Mouse (Mus musculus) spleen, postnatal 10 days (tissue): ENCODE data around the gene Bpifb5.
"Not testable (repeated sequence)": the region's sequence is repeated elsewhere in the genome, so short reads cannot be mapped to it uniquely, and the experiment has no call there.

Experiments used
- DNase-seq, 2 experiments: peaks; one replicate each; pipeline ENCODE4 v3.0.0; 2021 to 2022; ENCODE audit warnings: low spot score in 2 of 2

Gene Bpifb5

DNA sequence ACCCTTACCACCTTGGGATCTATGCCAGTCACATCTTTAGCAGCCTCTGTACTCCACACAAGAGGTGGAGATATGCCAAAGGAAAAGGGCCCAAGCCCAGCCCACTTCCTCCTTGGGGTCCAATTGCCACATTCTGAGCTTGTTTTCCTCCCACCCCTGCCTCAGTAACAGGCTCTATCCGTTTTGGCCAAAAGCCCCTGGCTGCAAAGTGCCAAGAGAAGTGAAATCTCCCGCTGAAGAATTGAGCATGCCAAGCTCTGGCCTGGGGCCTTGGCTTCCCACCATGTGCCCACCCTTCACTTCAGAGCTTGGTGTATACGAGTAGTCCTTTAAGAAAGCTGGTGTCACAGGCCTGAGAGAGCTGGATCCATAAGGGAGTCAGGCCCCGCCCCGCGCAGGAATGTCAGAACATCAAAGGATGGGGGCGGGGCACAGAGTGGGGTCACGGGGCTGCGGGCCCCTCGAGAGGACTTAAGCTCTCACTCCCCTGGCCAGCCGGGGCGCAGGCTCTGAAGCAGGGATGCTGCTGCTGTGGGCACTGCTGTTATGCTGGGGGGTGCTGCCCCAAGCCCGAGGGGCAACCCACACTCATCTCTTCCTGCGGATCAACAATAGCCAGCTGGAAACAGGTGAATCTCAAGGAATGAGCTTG, at the start of gene Bpifb5:
Gene Bpifb5, plus strand, starts transcription at position 478 of the 652 bp plus-strand sequence.
- DNase-seq = no peak

DNA sequence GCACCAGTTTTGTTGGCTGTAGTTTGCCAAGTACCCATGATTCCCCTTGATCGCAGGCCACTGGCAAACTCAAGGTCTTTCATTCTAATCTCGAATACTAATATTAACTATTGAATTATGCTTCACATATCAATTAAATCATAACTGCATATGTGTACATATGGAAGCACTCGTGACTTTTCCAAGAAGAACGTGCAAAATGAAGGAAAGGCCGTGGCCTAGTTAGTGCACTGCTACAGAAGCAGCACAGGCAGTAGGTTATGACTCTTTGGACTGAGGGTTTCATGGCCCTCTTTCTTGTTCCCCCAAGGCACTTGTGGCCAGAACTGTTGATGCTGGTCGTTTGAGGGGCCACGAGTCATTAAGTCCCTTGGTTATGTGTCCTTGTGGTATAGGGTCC, 41.6 kb upstream of the Bpifb5 start:
- DNase-seq = peak in 1 of 2 experiments; percentile 1

DNA sequence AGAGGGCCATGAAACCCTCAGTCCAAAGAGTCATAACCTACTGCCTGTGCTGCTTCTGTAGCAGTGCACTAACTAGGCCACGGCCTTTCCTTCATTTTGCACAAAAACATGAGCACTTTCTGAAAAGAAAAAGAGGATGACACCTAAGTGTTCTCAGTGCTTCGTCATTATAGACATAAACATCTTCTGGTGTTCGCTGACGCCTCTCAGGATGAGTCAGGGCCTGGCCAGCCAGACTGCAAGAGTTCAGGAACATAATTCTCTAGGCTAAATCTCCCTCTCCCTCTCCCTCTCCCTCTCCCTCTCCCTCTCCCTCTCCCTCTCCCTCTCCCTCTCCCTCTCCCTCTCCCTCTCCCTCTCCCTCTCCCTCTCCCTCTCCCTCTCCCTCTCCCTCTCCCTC, 40.5 kb upstream of the Bpifb5 start:
- DNase-seq = not testable (repeated sequence)

DNA sequence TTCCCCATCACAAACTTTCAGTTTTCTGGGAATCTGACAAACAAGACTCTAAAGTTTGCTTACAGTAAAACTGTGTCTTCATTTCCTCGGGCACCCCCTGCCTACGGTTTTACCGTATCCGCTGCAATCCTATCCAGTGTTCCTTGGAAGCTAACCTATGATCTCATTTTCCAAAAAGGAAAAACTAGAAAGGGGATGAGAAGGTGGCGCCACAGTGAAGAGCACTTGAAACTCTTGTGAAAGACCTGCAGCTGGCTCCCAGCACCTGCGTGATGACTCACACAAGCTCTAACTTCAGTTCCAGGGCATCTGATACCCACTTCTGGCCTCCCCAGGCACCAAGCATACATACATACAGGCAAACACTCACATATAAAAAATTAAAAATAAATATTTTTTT, 38.2 kb upstream of the Bpifb5 start:
- no peak for DNase-seq

DNA sequence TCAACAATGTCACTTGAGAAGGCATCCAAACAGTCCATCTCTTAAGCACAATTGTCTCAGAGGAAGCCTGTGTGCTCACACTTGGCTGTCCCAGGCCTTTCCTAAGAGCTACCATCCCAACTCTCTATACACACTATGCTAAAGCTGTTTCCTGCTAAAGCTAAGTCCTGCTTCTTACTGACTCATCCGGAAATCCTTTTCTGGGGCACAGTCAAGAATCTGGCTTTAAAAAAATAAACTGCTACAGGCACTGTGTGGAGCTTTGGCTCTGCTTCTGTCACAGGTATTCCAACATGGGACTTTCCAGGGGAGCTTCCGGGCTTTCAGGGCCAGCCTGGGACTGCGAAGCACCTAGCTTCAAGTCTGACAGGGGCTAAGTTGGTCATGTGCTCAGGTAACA, 37.8 kb upstream of the Bpifb5 start:
- DNase-seq = no peak

DNA sequence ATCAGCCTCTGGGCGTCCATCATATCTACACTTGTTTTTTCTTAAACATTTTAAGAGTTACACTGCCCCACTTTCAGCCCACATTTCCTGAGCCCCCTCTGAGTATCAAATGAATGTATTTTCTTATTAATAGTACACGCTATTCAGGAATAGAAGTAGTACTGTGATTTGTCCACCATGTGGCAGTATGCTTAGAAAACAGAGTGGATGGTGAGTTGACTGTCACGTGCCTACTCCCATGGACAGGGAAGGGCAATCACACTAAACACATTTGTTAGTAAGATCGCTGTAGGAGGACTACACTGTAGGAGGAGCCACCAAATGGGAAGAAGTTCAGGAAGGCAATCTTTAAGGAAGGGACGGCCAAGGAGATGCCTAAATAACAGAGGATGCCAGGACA, 36.1 kb upstream of the Bpifb5 start:
- DNase-seq = no peak

DNA sequence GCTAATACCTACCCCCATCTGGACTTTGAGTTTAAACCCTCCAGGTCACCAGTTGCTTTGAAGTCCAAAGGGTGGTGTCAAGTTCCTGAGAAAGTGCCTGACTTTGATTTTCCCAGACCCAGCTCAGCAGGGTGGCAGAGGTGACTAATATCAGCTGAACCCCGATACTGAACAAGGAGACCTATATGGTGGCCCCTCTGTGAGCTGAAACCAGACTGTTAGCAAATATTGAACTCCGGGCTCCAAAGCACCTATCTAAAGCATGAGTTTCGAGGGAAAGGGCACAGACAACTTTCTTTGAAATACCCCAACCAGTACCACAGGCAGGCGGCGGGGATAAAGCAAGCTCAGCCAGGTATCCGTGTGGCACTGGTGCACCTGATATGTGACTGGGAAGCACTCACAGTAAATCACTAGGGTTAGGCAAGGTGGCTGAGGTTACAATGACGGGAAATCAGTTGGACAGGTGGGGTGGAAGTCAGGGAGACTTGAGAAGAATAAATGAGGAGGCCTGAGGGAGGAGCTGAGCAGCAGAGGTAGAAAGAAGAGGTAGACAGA, 33.6 kb upstream of the Bpifb5 start:
- no peak for DNase-seq

DNA sequence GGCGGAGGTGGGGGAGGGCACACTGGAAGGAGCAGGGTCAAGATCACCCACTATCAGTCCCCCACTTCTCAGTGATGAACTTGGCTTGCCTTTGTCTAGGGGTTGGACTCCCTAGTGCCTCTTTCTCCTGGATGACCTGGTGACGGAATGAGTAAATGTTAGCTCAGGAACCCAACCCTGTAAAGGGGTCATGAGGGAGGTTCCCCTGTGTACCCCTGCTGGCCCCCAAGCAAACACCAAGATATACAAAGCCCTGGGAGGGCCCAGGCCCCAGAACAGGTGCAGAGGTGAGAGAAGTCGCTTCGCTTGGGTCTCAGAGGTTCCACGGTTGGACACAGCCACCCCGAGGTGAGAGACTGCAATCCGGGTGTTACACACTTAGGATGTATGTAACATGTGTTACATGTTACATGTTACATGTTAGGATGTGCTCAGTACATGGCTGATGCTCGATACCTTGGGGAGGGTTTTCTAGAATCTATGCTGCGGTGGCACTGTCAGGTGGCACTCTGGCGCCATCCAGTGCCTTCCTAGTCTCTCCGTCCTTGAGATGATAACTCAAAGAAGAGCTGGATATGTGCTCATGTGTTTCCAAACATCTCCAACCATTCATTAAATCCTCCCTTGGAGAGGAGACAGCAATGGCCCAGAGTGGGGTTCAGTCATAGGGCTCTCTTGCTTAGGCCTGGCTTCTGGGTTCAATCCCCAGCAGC, 32.8 kb upstream of the Bpifb5 start, which contains the start of gene Bpifb1:
Gene Bpifb1, plus strand, starts transcription at position 273 of the 713 bp plus-strand sequence.
- DNase-seq = no peak

DNA sequence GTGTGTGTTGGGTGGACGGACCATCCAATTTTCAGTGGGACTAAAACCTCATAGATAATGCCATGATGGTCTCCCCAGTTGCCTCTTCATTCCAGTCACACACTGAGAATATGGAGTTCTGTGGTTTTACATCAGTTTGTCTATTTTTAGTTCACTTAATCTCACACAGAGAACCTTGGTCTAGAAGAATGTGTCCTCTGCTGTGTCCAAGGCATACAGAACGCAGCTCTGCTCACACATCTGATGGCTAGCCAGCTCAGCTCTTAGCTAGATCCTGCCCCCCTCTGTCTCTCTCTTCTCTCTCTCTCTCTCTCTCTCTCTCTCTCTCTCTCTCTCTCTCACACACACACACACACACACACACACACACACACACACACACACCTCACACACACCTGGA, 31.4 kb upstream of the Bpifb5 start:
- DNase-seq = no peak

DNA sequence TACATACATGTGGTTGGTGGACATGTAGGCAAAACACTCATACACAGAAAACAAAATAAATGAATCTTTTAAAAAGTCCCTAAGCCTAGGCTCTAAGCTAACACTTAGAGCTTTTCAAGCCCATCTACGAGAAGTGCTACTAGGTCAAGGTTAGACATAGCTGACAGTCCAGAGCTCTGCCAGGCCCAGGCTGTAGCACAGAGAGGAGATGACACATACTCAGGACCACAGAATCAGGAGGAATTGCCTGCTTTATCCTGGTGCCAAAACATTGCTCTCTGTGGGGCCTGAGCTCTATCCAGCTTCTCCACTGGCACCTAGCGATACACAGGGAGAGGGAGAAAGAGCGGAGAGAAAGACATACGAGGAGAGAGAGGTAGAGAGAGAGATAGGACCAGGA, 30.5 kb upstream of the Bpifb5 start:
- DNase-seq = no peak

DNA sequence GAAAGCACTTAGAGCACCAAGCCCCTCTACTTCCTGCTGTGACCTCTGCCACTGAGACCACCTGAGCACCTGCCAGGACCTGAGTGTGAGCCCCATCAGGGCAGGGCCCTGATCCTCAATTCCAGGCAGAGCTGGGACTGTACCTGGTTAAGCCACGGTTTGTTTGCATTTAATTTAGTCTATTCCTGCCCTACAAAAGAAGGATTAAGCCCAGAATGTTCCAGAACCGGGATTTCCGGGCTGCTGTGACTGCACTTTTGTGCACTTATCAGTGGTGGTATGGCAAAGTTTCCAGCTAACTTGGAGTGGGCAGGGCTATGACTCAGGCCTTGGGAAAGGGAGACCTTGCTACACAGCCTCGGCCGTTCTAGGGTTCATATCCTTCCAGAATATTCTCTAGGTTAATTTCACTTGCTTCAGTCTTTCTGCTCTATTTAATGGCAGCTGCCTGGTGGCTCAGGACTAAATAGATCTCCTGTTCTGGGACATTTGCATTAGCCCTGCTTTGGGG, 29.5 kb upstream of the Bpifb5 start:
- DNase-seq = no peak

DNA sequence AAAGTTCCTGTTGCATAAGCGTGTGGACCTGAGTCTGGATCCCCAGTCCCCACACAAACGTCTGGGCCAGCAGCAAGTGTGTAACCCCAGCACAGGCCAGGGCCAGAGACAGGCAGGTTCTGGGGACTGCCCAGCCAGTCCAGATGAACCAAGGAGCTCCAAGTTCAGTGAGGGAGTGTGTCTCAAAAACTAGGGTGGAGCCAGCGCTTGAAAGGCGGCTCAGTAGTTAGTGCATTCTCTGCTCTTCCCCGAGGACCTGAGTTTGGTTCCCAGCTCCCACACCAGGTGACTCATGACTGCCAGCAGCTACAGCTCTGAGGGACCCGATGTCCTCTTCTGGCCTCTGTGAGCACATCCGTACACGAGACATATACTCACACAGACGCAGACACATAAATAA, 26.5 kb upstream of the Bpifb5 start:
- DNase-seq = no peak

DNA sequence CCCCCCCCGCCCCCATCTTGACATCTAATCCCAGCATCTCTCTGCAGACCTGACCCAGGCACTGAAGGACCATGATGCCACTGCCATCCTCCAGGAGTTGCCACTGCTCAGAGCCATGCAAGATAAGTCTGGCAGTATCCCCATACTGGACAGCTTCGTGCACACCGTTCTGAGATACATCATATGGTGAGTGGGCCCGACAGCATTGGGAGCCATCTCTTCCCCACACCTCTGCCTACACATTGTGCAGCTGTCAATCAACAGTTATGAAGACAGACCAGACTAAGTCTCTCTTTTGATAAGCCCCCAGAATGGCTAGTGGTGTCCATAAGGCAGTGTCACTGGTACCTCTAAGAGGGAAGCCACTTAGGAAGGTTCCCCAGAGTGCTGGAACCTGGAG, 18.9 kb upstream of the Bpifb5 start:
- no peak for DNase-seq

DNA sequence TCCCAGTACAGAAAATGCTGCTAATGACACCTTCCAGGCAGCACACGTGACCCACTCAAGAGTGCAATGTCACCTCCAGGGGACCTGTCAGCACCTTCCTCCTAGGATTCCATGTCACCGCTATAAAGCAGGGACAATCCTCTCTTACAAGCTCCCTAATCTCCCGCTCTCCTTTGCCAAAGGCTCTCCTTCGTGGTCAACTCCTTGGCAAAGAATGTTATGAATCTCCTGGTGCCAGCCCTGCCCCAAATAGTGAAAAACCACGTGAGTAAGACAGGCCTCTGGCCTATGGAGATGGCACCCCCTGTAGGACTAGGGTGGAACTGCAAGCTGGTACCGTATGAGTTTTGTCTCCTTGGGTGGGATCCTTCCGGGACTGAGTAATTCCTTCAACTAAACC, 16.6 kb upstream of the Bpifb5 start:
- DNase-seq = peak in 1 of 2 experiments; percentile 37

DNA sequence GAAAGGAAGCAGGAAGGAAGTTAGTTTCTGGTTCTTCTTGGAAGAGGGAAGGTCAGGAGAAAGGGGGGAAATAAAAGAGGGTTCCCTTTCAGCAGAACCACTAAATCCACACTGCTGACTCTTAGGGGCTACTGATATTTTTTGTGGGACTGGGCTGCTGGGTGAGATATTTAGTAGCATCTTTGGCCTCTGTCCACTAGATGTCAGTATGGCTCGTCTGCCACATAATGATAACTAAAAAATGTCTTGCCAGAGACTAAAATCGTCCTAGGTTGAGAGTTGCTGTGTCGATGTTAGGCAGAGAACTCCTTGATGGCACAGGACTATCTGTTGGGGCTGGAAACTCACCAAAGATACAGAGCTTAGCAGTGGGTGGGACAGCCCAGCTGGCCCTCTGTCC, 14.4 kb upstream of the Bpifb5 start:
- DNase-seq = no peak

DNA sequence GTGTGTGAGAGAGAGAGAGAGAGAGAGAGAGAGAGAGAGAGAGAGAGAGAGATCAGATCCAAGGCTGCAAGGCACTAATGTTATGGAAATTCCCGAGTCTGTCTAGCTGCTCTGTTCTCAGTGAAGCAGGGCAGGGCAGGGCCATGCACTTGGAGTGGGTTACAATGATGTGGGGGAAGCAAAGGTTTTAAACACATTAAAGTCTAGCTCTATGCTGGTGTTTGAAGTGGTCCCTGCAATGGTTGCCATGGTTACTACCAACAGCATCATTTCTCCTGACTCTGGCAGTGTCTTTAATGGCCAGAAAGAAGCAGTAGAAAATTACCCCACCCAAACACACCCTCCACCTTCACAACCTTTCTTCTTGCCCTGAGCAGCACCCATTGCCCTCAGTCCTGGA, 12.4 kb upstream of the Bpifb5 start:
- no peak for DNase-seq

DNA sequence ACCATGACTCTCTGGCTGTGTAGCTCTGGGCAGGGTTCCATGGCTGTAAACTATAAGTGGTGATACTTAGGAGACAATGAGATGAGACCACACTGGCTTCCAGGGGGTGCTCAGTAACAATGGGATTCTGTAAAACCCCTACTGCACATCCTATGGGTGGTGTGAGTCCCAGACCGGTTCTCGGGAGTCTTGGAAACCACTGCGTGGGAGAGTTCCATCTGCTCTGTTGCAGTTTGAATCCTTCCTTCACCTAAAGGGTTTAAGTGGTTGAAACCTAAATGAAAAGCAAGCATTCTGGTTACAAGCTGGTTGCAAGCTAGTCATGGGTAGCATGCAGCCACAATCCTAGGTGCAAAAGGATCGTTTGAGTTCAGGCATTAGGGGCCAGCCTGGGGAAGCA, 11.7 kb upstream of the Bpifb5 start:
- DNase-seq = no peak

DNA sequence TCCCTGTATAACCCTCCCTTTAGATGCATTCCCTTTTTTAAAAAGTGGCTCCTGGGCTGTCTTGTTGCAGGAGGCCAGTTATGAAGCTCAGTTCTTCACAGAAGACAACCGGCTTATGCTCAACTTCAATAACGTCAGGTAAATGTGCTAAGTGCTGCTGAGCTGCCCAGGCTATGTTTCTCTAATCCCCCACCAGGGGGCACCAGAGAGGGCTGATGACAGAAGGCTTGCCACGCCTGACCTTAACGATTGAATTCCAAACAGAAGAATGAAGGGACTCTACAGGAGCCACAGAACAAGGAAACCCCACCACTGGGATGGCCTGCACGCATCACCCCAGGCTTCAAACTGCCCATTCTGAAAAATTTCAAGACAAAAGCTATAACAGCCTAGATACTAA, 8.4 kb upstream of the Bpifb5 start:
- DNase-seq = peak; percentile 41 to 81

DNA sequence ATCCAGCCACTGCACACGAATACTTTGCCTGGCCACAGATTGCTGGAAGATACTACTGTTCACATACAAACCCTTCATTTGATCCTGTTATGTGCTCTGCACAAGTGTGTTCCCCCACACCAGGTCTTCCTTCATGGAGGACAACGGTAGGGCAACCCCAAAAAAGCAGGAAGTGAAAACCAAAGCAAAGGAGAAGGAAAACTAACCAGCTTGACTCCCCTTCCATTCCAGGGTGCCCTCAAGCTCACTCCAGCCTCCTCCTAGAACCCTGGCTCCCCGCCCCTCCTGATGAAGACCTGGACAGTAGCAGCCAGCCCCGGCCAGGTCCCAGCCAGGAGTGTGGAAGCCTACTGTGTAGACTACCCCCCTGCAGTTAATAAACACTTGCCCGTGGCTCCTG, 3.6 kb upstream of the Bpifb5 start:
- no peak for DNase-seq

DNA sequence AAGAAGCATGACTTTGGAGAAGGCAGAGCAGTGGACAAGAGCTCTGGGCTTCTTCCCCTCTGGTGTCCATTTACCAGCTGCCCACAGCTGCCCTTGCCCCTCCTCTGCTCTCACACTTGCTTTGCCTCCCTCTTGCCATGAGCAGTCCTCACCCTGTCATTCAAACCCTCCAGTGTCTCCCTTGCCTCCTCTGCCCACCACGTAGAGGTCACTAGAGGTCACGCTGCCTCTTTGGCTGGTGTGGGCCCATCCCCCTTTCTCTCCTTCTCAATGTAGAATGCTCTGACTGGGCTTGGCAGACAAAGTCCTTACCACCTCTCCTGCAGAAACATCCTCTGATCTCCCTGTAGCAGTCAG, 353 bp downstream of the Bpifb5 start:
- DNase-seq = no peak

DNA sequence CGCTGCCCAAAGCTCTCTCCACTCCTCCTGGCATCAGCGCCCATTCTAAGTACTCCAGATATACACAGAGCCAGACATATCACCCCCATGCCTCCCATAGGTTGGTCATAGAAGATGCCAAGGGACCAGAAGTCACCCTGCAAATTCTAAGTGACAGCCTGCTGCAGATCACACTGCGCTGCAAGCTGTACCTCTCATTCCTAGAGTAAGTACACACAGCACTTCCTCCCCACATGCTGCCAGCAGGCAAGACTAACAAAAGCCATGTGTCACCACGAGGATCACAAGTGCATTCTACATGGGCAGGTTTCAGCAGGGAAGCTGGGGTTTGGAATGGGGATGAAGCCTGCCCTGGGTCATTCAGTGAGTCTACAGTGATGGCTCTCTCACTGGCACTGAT, 3.4 kb downstream of the Bpifb5 start:
- no peak for DNase-seq

DNA sequence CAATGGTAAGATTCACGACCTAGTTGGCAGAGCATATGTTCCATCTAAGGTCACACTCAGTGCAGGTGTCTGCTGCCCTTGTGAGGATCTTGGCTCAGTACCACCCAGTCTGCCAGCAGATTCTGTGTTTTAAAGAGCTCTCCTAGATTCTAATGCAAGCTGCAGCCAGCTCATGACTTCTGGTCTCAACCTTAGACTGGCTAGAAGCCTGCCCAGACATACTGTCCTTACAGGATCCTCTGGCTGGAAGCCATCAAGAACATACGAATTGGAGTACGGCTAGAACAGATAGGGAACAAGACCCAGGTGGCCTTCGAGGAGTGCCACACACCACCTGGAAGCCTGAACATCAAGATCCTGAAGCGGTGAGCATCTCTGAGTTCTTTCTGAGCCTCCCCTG, 4.3 kb downstream of the Bpifb5 start:
- no peak for DNase-seq

DNA sequence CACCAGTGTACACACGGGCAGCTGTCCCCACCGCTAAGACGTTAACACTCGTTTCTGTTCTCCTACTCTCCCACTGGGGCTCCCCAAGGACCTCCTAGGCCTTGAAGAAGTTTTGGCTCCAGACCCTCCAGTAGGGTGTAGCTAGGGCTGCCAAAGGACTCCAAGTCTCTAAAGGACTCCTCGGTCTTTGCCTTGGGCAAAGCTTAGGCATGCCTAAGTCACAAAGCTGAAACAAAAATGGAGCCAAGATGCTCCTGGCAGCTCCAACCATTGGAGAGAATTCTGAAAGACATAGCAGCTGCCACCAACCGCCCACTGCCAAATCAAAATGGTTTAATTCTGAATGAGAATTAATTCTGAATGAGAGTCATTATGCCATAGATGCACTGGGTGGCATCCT, 9.9 kb downstream of the Bpifb5 start:
- no peak for DNase-seq
